Mouse (Mus musculus) MN1 (cell line): ENCODE results near the gene Slc30a2.
A peak's percentile ranks its signal among the peaks of the same experiment; 100 is the strongest.
"Not testable (repeated sequence)": the region's sequence is repeated elsewhere in the genome, so short reads cannot be mapped to it uniquely, and the experiment has no call there.

Experiments
- DNase-seq: peaks from one replicate; pipeline ENCODE4 v3.0.0-alpha.2; 2016; ENCODE audit warnings: low spot score

The Slc30a2 gene

GRCm38 (mm10) chr4:134343071-134344031 lies at the start of gene Slc30a2:
Gene Slc30a2, plus strand, starts transcription at chr4:134343181.
- DNase-seq, result no peak

- peak; percentile 57 for DNase-seq
These were observed 49.3 kb upstream of the Slc30a2 start for GRCm38 (mm10) chr4:134293692-134294163.

- DNase-seq, result not testable (repeated sequence)
These were observed 46.9 kb upstream of the Slc30a2 start for GRCm38 (mm10) chr4:134296096-134296495.

- DNase-seq, result no peak
These were observed 46.5 kb upstream of the Slc30a2 start for GRCm38 (mm10) chr4:134296523-134296922.

GRCm38 (mm10) chr4:134297369-134297768 lies 45.6 kb upstream of the Slc30a2 start:
- no peak for DNase-seq

- no peak for DNase-seq
These were observed 44.1 kb upstream of the Slc30a2 start for GRCm38 (mm10) chr4:134298626-134299497.

- no peak for DNase-seq
These were observed 43.5 kb upstream of the Slc30a2 start for GRCm38 (mm10) chr4:134299498-134299810.

- DNase-seq, result no peak
These were observed 42.7 kb upstream of the Slc30a2 start for GRCm38 (mm10) chr4:134300316-134300715.

GRCm38 (mm10) chr4:134302084-134302483 lies 40.9 kb upstream of the Slc30a2 start:
- no peak for DNase-seq

GRCm38 (mm10) chr4:134306963-134307362 lies 36.0 kb upstream of the Slc30a2 start:
- no peak for DNase-seq

GRCm38 (mm10) chr4:134307367-134308072 lies 35.5 kb upstream of the Slc30a2 start:
- DNase-seq, result peak; percentile 86

GRCm38 (mm10) chr4:134310106-134310505 lies 32.9 kb upstream of the Slc30a2 start:
- no peak for DNase-seq

- DNase-seq, result no peak
These were observed 32.3 kb upstream of the Slc30a2 start for GRCm38 (mm10) chr4:134310656-134311055.

GRCm38 (mm10) chr4:134311784-134312183 lies 31.2 kb upstream of the Slc30a2 start:
- DNase-seq, result no peak

GRCm38 (mm10) chr4:134312341-134312740 lies 30.6 kb upstream of the Slc30a2 start:
- no peak for DNase-seq

GRCm38 (mm10) chr4:134312901-134313300 lies 30.1 kb upstream of the Slc30a2 start:
- DNase-seq, result no peak

GRCm38 (mm10) chr4:134314081-134314655 lies 28.8 kb upstream of the Slc30a2 start:
- no peak for DNase-seq

- no peak for DNase-seq
These were observed 28.1 kb upstream of the Slc30a2 start, which contains the start of gene Trim63 for GRCm38 (mm10) chr4:134314876-134315275. Gene Trim63, plus strand, starts transcription at chr4:134315120.

- no peak for DNase-seq
These were observed 27.5 kb upstream of the Slc30a2 start for GRCm38 (mm10) chr4:134315470-134315869.

GRCm38 (mm10) chr4:134316390-134316789 lies 26.6 kb upstream of the Slc30a2 start:
- no peak for DNase-seq

- no peak for DNase-seq
These were observed 23.9 kb upstream of the Slc30a2 start for GRCm38 (mm10) chr4:134319074-134319473.

- DNase-seq, result no peak
These were observed 23.3 kb upstream of the Slc30a2 start for GRCm38 (mm10) chr4:134319674-134320073.
